In the genomic region with DNA sequence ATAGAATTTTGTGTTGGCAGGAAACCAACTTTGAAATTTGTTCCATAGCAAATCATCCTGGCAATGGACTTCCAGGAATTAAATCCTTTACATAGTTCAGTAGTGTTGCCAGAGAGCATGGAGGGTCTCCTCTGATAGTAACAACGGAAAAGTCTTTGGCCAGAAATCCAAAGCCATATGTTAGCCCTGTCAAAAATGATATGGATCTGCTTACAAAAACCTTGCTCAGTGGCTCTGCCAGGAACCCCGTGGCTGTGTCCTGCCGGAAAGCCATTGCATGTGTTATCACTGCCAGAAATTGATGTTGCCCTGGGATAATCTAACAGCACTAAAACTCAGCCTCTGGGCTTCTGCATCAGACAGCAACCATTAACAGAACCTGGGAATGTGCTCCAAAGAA, we compare ENCODE assay signal across 20 mouse cellular contexts.
DNase-seq lines count a peak whose midpoint lies in the region; ATAC-seq lines count a peak whose summit lies in the region.
"Had no signal": no experiment of that assay in that cellular context is flagged by ENCODE, and none has a peak within 500 bp of the region (broad histone marks: within the 10 kb centered on the region; RNA-seq: fewer than 3 reads in every experiment).

No protein-coding gene starts in this region.

- no peaks in the 10 kb centered on the region for H3K9me3 ChIP-seq in hindbrain, embryonic 15.5 days
- no peaks in the 10 kb centered on the region for H3K9me3 ChIP-seq in hindbrain, embryonic 13.5 days
- H3K9me3 ChIP-seq in midbrain, embryonic 14.5 days (ENCODE audit: control insufficient read depth, low read length): no peaks in the 10 kb centered on the region
- H3K9me3 ChIP-seq in midbrain, embryonic 16.5 days (replicated peaks; ENCODE audit: control insufficient read depth, low read length, poor library complexity, severe bottlenecking): no peaks in the 10 kb centered on the region
- H3K9me3 ChIP-seq: embryonic facial prominence, embryonic 13.5 days had no signal

- no peak overlapping the region for H3K9ac ChIP-seq in hindbrain, embryonic 15.5 days
- no peak overlapping the region for H3K9ac ChIP-seq in hindbrain, embryonic 13.5 days
- H3K9ac ChIP-seq in midbrain, embryonic 14.5 days (replicated peaks; ENCODE audit: low read length): no peak overlapping the region
- no peak overlapping the region for H3K9ac ChIP-seq in midbrain, embryonic 16.5 days (ENCODE audit: low read depth, low read length)
- H3K9ac ChIP-seq: embryonic facial prominence, embryonic 13.5 days; forebrain, postnatal 0 days had no signal

- no peak overlapping the region for H3K4me2 ChIP-seq in hindbrain, embryonic 15.5 days
- H3K4me2 ChIP-seq in hindbrain, embryonic 13.5 days: no peak overlapping the region
- H3K4me2 ChIP-seq in midbrain, embryonic 14.5 days (ENCODE audit: low read length): no peak overlapping the region
- no peak overlapping the region for H3K4me2 ChIP-seq in midbrain, embryonic 16.5 days (ENCODE audit: low read length)
- H3K4me2 ChIP-seq: embryonic facial prominence, embryonic 13.5 days; heart, embryonic 11.5 days had no signal

- 53% methylated on average over 3 of the region's 3 CpGs for WGBS in hindbrain, embryonic 15.5 days
- WGBS in hindbrain, embryonic 13.5 days: 72% methylated on average over 3 of the region's 3 CpGs
- 83% methylated on average over 3 of the region's 3 CpGs for WGBS in midbrain, embryonic 14.5 days
- 66% methylated on average over 3 of the region's 3 CpGs for WGBS in midbrain, embryonic 16.5 days

- no peaks in the 10 kb centered on the region for H3K36me3 ChIP-seq in hindbrain, embryonic 15.5 days
- no peaks in the 10 kb centered on the region for H3K36me3 ChIP-seq in hindbrain, embryonic 13.5 days
- no peaks in the 10 kb centered on the region for H3K36me3 ChIP-seq in midbrain, embryonic 14.5 days (ENCODE audit: control insufficient read depth, insufficient read depth, low read length)
- H3K36me3 ChIP-seq in midbrain, embryonic 16.5 days (ENCODE audit: control insufficient read depth, insufficient read depth, low read length): no peaks in the 10 kb centered on the region
- H3K36me3 ChIP-seq: embryonic facial prominence, embryonic 13.5 days had no signal

- ATAC-seq in hindbrain, embryonic 15.5 days (ENCODE audit: low FRiP score, low read depth): peak; percentile 72
- ATAC-seq in hindbrain, embryonic 13.5 days (ENCODE audit: low FRiP score): no peak
- no peak for ATAC-seq in midbrain, embryonic 14.5 days (ENCODE audit: low FRiP score, low TSS enrichment)
- ATAC-seq in midbrain, embryonic 16.5 days: no peak
- ATAC-seq: forebrain, postnatal 0 days had no signal

- H3K4me1 ChIP-seq in hindbrain, embryonic 15.5 days (replicated peaks): no peaks in the 10 kb centered on the region
- H3K4me1 ChIP-seq in hindbrain, embryonic 13.5 days (replicated peaks): no peaks in the 10 kb centered on the region
- no peaks in the 10 kb centered on the region for H3K4me1 ChIP-seq in midbrain, embryonic 14.5 days (ENCODE audit: control insufficient read depth, insufficient read depth, low read length)
- no peaks in the 10 kb centered on the region for H3K4me1 ChIP-seq in midbrain, embryonic 16.5 days (ENCODE audit: control insufficient read depth, insufficient read depth, low read length)
- H3K4me1 ChIP-seq: embryonic facial prominence, embryonic 13.5 days had no signal

- no peak overlapping the region for H3K4me3 ChIP-seq in hindbrain, embryonic 15.5 days
- no peak overlapping the region for H3K4me3 ChIP-seq in hindbrain, embryonic 13.5 days
- H3K4me3 ChIP-seq in midbrain, embryonic 14.5 days (replicated peaks; ENCODE audit: low read depth, low read length): no peak overlapping the region
- H3K4me3 ChIP-seq in midbrain, embryonic 16.5 days (ENCODE audit: low read depth, low read length): no peak overlapping the region
- H3K4me3 ChIP-seq: embryonic facial prominence, embryonic 13.5 days; layer of hippocampus, adult 2 months had no signal

- no peaks in the 10 kb centered on the region for H3K27me3 ChIP-seq in hindbrain, embryonic 15.5 days
- no peaks in the 10 kb centered on the region for H3K27me3 ChIP-seq in hindbrain, embryonic 13.5 days
- no peaks in the 10 kb centered on the region for H3K27me3 ChIP-seq in midbrain, embryonic 14.5 days (ENCODE audit: control insufficient read depth, insufficient read depth, low read length)
- no peaks in the 10 kb centered on the region for H3K27me3 ChIP-seq in midbrain, embryonic 16.5 days (ENCODE audit: control insufficient read depth, insufficient read depth, low read depth, low read length)
- H3K27me3 ChIP-seq: CH12.LX; embryonic facial prominence, embryonic 13.5 days had no signal

- H3K27ac ChIP-seq in hindbrain, embryonic 15.5 days (replicated peaks): no peak overlapping the region
- H3K27ac ChIP-seq in hindbrain, embryonic 13.5 days: no peak overlapping the region
- H3K27ac ChIP-seq in midbrain, embryonic 14.5 days (replicated peaks; ENCODE audit: low read depth, low read length): no peak overlapping the region
- no peak overlapping the region for H3K27ac ChIP-seq in midbrain, embryonic 16.5 days (ENCODE audit: low read length)
- H3K27ac ChIP-seq: embryonic facial prominence, embryonic 13.5 days; layer of hippocampus, adult 2 months had no signal

- peak; percentile 12 for DNase-seq in midbrain, embryonic 14.5 days
- peak; percentile 29 to 43 for DNase-seq in cerebellum, adult 18-20 months
- peak; percentile 77 to 83 for DNase-seq in cerebellum, postnatal 25 days
- no peak for DNase-seq in B cell, adult 2 months
- DNase-seq in thymus, adult 18-20 months: no peak
- DNase-seq: adrenal gland, postnatal 25 days; forebrain, postnatal 0 days; heart, postnatal 10 days; kidney, adult 2 months; kidney, postnatal 14 days; layer of hippocampus, postnatal 36 days; lung, adult 2 months; lung, postnatal 36 days had no signal

Comparison
In these comparisons a context has a peak if more than half of its experiments do, and no peak if none do; other contexts are left out.
1. DNase-seq: peak in midbrain, embryonic 14.5 days (single experiment), cerebellum, adult 18-20 months (2 of 2) and cerebellum, postnatal 25 days (2 of 2); none in B cell, adult 2 months (0 of 2) and thymus, adult 18-20 months (0 of 2).